Mouse (Mus musculus) kidney, postnatal 10 days (tissue): ENCODE results near the gene Mfsd12.

Experiments used
- DNase-seq: peaks from one replicate; pipeline ENCODE4 v3.0.0; 2021; ENCODE audit warnings: mixed read lengths

The Mfsd12 gene

DNA sequence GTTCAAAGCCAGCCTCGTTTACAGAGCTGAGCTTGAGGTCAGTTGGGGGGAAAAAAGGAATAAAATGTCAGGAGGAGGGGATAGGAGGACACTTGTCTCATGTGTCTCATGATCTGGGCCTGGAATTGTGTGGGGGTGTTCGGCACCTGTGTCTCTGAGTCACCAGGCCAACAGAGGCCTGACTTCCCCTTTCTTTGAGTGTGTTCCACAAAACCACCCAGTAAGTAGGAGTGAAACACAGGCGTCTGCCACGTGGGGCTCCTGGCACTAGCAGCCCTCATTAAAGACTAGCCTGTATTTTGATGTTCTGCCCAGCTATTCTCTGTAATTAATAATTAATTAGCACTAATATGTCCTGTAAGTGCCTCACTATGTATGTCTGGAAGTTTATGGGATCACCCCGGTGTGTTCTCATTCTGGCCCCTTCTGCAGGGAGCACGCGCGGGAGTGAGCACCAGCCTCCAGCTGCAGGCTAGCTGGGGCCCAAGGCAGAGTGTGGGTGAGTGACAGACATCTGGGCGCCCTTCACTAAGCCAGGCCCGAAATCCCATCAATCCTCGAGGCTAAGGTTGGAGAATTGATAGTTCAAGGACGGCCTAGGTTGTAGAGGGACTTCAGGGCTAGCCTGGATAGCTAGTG is 820 bp upstream of the Mfsd12 start:
- no peak for DNase-seq

- no peak for DNase-seq
Measured at GRCm38 (mm10) chr10:81358209-81358608, 918 bp downstream of the Mfsd12 start.

DNA sequence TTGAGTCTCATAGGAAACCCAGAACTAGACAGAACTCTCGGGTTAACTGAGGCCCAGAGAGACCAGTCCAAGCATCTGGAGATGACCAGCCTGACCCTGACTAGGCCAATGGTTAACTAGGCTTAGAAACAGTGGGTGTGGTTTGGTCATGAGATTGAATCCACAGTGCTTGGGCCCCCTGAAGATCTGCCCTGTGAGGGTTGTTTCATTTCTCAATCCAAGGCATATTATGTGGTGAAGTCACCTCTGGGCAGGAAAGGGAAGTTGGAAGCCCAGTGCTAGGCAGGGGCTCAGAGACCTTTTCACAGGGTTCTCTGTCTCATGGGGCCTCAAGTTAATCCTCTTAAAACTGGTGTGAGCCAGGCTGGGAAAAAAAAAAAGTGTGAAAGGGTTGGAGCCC is 1.6 kb downstream of the Mfsd12 start:
- no peak for DNase-seq

DNA sequence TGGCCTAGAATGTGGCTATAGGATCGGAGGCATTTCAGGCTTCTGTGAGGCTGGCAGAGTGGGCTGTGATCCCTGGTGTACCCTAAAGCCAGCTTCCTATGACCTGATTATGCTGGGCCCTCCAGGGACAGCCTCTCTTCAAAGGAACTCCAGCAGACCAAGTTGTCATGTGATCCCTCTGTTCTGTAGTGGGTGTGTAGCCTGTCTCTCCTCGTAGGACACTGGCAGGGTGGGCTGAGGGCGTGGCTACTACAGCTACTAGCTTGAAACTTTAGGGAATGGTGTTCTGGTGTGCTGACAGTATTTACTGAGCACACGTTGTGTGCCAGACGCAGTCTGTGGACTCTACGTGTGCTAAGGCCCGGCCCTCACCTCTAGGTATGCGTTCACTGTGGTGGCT is 3.4 kb downstream of the Mfsd12 start:
- DNase-seq: no peak

- DNase-seq: no peak
Measured at GRCm38 (mm10) chr10:81362336-81362949, 5.2 kb downstream of the Mfsd12 start.

- DNase-seq: peak; percentile 67
Measured at GRCm38 (mm10) chr10:81363436-81364346, 6.4 kb downstream of the Mfsd12 start.

DNA sequence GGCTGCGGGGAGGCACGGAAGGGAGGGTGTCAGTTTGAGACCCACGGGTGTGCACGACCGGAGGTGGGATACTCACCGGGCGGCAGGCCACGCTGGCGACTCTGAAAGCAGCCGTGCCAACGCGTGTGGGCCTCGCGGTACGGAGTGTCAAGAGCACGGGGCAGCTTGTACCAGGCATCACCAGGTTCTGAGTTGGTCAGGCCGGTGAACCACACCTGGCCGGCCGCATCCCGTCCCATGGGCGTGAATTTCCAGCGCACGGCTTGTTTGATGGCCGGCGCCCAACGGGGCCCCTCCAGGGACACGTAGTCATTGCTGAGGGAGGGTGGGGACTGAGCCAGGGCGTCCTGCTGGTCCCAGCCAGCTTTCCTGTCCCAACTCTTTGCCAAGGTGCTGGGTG is 7.4 kb downstream of the Mfsd12 start:
- peak; percentile 51 for DNase-seq

DNA sequence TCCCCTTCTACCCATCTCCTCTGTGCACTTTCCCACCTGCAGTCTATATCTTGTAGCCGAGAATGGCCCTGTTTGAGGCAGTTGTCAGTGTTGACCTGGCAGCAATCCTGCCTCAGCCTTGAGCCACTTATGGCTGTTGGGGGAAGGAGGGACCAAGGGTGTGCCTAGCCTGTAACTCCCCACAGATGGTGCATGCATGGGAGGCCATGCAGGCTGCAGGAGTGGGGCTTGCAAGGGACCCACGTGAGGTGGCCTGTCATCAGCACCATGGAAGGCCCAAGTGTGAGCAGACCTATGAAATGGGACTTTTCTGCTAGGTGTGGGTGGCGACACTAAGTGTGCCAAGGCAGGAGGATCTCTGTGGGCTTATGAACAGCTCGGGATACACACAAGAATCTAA is 7.8 kb downstream of the Mfsd12 start:
- DNase-seq: no peak

- no peak for DNase-seq
Measured at GRCm38 (mm10) chr10:81365672-81366476, 8.6 kb downstream of the Mfsd12 start, which contains the start of gene 4930404N11Rik. Gene 4930404N11Rik (minus strand): TSS chr10:81365816.

GRCm38 (mm10) chr10:81366477-81367206 is 9.4 kb downstream of the Mfsd12 start:
- DNase-seq: no peak

GRCm38 (mm10) chr10:81367207-81367495 is 9.9 kb downstream of the Mfsd12 start:
- no peak for DNase-seq

- DNase-seq: no peak
Measured at GRCm38 (mm10) chr10:81375322-81375721, 18.0 kb downstream of the Mfsd12 start.

GRCm38 (mm10) chr10:81376561-81377361 is 19.5 kb downstream of the Mfsd12 start:
- no peak for DNase-seq

DNA sequence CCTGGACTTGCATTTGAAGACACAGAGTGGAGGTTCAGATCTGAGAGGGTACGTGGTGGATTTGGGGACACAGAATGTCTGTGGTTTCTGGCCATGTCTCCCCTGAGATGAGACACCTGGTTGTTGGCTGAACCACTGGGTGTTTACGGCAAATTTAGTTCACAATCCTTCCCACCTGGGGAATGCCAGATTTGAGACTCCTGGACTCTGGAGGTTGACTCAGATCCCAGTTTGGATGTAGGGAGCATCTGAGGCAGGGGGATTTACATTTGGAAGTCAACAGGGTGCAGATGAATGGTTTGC is 20.0 kb downstream of the Mfsd12 start:
- no peak for DNase-seq

DNA sequence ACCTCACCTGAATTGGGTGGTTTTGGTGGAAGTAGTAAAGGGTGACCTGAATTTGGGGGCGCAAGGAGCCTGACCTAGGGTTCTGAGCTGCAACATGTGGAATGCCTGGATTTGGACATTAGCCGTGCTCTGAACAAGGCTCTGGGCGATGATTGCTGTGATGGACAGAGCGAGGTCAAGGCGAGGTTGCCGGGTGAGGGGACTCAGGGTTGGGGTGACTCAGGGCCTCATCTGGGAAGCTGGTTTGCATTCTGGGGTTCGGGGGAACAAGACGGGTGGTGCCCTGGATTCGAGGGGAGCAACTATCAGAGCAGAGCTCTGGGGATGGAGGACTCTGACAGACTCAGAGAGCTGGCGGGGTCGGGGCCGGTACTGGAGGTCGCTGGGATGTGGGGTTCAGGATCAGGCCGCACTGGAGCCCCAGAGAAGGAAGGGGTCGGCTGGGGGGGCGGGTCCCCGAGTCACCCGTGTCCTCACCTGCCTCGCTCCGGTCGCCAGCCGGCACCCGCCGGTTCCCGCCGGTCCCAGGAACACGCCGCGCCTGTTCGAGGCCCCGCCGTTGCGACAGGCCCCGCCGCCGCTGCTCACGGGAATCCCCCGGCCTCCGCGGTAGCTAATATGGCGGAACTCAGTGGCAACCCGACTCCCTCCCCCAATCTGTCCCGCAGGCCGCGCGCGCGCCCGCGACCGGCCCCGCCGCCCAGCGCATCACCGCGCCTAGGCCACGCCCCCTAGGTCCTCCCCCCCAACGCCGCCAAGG is 20.7 kb downstream of the Mfsd12 start, which contains the start of gene Fzr1:
TSS of gene Fzr1 (minus strand) at position 724 of the 760 bp plus-strand sequence.
- DNase-seq: no peak

GRCm38 (mm10) chr10:81378553-81379182 is 21.4 kb downstream of the Mfsd12 start:
- peak; percentile 100 for DNase-seq

DNA sequence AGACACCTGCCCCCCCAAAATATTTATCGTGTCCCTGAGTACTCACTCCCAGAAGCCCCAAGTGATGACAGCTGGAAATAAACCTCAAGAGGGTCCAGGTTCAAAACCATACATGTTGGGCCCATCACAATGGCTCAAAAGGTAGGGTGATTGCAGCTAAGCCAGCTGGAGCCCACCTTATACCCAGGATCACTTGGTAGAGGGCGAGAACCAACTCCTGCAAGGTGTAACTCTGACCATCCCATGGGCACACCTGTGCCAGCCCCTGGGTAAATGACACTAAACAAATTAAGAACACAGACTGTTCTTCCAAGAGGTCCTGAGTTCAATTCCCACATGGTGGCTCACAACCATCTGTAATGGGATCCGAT is 21.9 kb downstream of the Mfsd12 start:
- no peak for DNase-seq

DNA sequence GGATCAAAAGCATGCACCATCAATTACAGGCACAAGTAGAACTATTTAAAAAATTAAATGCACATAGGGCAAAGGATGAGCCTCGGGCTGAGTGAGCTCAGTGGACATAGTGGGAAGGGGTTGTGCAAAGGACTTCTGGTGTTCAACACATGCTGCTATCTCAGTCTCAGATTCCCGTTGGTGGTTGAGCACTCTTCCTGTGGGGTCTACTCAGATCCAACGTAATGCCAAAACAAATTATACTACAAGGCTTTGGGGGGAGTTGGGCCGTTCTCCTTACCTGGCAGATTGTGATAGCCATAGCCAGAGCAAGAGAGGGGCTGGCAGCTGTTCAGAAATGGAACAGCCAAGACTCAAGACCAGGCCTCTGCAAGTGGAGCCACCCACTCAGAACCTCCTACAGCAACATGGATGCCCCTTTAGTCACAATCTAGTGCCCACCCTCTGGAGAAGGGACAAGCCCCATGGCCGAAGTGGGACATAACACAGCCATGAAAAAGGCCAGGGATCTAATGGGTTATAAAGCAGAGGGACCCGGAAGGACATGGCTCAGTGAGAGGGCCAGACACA is 22.6 kb downstream of the Mfsd12 start:
- DNase-seq: no peak

DNA sequence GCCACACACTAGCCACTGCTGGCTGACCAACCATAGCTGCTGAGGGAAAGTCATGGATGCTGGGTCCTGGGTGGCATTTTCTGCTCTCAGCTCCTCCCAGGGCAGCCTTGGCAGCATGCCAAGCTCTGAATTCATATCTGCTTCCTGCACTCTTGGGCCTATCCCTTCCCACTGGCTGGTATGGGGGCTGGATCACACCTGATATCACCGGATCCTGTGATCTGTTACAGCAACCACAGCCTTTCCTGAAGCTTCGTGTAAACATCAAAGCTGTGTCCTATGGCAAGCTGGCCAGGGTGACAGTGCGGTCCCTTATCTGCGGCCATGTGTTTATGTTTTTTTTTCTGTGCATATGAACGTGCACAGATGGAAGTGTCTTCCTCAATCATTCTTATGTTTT is 24.7 kb downstream of the Mfsd12 start:
- peak; percentile 68 for DNase-seq
